Mouse (Mus musculus) hindbrain, embryonic 16.5 days (tissue): ENCODE measurements around the gene Aarsd1. TPM values are rescaled to one million over a fixed set of nuclear protein-coding genes. Genes with fewer than 3 reads are reported as not detected.

Experiments
- ATAC-seq: fragments of 200-750 bp; cut with Nextera tagmentation; 2 replicates; pipeline ENCODE4 v1.8.0; 2017; ENCODE audit warnings: moderate TSS enrichment, moderate library complexity
- H3K27ac ChIP-seq: fragments of 300-500 bp; sonication (generic); 2 replicates; pipeline ENCODE4 v1.5.1; 2014; ENCODE audit warnings: low read depth, mild to moderate bottlenecking, control low read depth, low read length, moderate library complexity
- H3K27me3 ChIP-seq: fragments of 300-500 bp; sonication (generic); replicated peaks from 2 replicates; pipeline ENCODE4 v1.6.1; 2014; ENCODE audit warnings: low read length; ENCODE audit not compliant: control insufficient read depth, insufficient read depth
- H3K36me3 ChIP-seq: fragments of 300-500 bp; sonication (generic); 2 replicates; pipeline ENCODE4 v1.6.1; 2014; ENCODE audit warnings: mild to moderate bottlenecking, low read length, moderate library complexity, mixed read lengths; ENCODE audit not compliant: control insufficient read depth, insufficient read depth
- H3K4me1 ChIP-seq: fragments of 300-500 bp; sonication (generic); 2 replicates; pipeline ENCODE4 v1.6.1; 2014; ENCODE audit warnings: low read depth, low read length; ENCODE audit not compliant: control insufficient read depth, insufficient read depth
- H3K4me2 ChIP-seq: fragments of 300-500 bp; sonication (generic); 2 replicates; pipeline ENCODE4 v1.6.1; 2014; ENCODE audit warnings: mild to moderate bottlenecking, low read length, control low read depth, moderate library complexity
- H3K4me3 ChIP-seq: fragments of 300-500 bp; sonication (generic); 2 replicates; pipeline ENCODE4 v1.5.1; 2014; ENCODE audit warnings: mild to moderate bottlenecking, low read length, control low read depth, moderate library complexity
- H3K9ac ChIP-seq: fragments of 300-500 bp; sonication (generic); 2 replicates; pipeline ENCODE4 v1.6.1; 2014; ENCODE audit warnings: low read depth, mild to moderate bottlenecking, control low read depth, low read length, moderate library complexity
- H3K9me3 ChIP-seq: fragments of 300-500 bp; sonication (generic); 2 replicates; pipeline ENCODE4 v1.6.1; 2014; ENCODE audit warnings: mild to moderate bottlenecking, low read length, moderate library complexity; ENCODE audit not compliant: control insufficient read depth
- WGBS: fragments of 180-500 bp; shearing (Covaris S2); extraction: QIAGEN DNeasy Blood & Tissue Kit; methylation state at CpG from one replicate; pipeline ENCODE4 v1.1.7; 2014; 5-methylcytosine and 5-hydroxymethylcytosine counted together
- microRNA-seq: library from miRNA; unstranded; fragments of <30 nt; microRNA quantifications from one replicate; pipeline ENCODE4, GENCODE M21; 2017
- polyA plus RNA-seq: library from polyadenylated mRNA; unstranded; fragments of >200 nt; fragmentation: Nextera tagmentation; extraction: Ambion mirVana; gene quantifications from 2 replicates; pipeline ENCODE4 v1.2.1, GENCODE M21; 2015

Aarsd1 gene
- polyA plus RNA-seq, 1 experiment from 2014 or later: 98.6 TPM

DNA sequence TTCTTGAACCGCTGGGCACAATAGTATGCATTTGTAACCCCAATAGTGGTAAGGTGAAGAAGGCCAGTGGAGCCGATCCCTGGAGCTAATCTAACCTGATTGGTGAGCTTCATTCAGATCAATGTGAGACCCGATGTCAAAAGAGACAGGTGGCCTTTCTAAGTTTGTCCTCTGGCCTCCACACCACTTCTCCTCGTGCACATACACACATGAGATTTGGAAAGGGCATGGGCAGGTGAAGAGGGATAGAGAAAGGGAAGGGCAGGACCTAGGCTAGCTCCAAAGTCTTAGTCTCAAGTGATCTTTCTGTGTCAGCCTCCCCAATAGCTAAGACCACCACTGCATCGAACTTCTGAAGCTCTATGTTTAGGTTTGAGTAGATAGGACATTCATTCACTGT, 47.3 kb downstream of the Aarsd1 start:
- H3K36me3 ChIP-seq: no peaks in the 10 kb centered on the region
- H3K4me2 ChIP-seq: no peak overlapping the region
- H3K27ac ChIP-seq: no peak overlapping the region
- ATAC-seq: no peak
- H3K4me1 ChIP-seq: no peaks in the 10 kb centered on the region
- H3K4me3 ChIP-seq: no peak overlapping the region
- H3K9me3 ChIP-seq: no peaks in the 10 kb centered on the region
- WGBS: 78% methylated on average over 5 of the region's 5 CpGs
- H3K27me3 ChIP-seq: no peaks in the 10 kb centered on the region
- no peak overlapping the region for H3K9ac ChIP-seq

DNA sequence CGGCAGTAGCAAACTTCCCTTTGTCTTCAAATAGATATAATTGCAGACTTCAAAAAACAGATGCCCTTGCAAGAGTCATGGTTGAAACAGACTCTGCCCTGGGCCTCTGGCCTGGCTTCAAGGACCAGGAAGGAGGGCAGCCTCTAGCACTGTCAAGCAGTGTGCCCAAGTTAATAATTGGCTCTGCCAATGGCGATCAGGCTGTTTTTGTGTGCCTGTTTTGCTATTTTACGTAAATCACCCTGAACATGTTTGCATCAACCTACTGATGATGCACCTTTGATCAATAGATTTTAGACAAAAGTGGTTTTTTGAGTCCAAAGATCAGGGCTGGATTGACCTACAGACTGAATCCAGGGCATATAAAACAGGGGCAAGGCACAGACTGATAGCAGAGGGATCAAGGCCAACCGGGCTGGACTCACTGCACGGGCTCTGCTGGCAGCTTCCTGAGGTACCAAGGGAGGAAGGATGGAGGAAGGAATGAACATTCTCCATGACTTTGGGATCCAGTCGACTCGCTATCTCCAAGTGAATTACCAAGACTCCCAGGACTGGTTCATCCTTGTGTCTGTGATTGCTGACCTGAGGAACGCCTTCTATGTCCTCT, 50.0 kb downstream of the Aarsd1 start, which contains the start of gene G6pc:
Gene G6pc, plus strand, starts transcription at position 236 of the 610 bp plus-strand sequence.
- no peak within 1 kb of the TSS for H3K27ac ChIP-seq
- H3K4me2 ChIP-seq: no peak within 1 kb of the TSS
- H3K9me3 ChIP-seq: no peaks in the 10 kb centered on the region
- no peaks in the 10 kb centered on the region for H3K4me1 ChIP-seq
- H3K4me3 ChIP-seq: no peak within 1 kb of the TSS
- no peak within 1 kb of the TSS for H3K9ac ChIP-seq
- WGBS: 89% methylated on average over 8 of the region's 8 CpGs
- no peaks in the 10 kb centered on the region for H3K36me3 ChIP-seq
- H3K27me3 ChIP-seq: no peaks in the 10 kb centered on the region
- no peak for ATAC-seq

DNA sequence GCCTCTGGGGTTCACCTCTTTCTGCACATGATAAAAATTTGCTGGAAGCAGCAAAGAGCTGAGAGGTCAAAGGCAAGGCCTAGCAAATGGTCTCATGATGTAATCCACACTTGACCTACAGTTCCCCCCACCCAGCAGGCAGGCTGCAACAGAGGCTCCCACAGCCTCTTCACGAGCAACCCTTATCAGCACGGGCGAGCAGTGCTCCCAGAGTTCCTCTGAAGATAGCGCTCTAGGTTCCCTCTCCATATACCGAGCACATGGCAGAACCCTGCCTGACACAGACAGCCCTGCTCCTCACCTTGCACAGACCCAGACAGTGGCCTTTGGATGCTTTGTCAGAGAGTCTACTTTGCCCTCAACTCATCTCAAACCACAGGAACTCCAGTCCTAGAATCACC, 52.9 kb downstream of the Aarsd1 start:
- 86% methylated on average over 5 of the region's 5 CpGs for WGBS

DNA sequence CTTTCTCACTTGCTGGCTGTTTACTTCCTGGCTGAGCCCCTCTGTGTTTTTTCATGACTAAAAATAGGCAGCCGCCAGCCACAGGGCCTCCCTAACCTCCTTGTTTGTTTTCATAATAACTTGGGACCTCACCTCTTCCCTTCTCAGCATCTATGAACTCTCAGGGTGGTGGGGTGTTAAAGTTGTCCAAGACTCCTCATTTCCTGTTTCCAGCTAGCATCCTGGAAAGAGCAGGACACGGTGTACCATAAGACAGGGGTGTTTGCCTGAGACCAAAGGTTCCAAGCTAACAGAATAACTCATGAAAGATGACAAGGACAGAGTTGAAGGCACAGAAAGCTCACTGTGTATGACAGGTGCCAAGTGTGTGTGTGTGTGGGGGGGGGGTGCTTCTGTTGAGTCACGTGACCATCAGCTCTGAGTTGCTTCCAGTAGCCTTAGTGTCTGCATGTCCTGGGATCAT, 56.7 kb downstream of the Aarsd1 start:
- no peak overlapping the region for H3K27ac ChIP-seq
- no peak overlapping the region for H3K4me3 ChIP-seq
- no peaks in the 10 kb centered on the region for H3K36me3 ChIP-seq
- H3K4me1 ChIP-seq: no peaks in the 10 kb centered on the region
- H3K4me2 ChIP-seq: no peak overlapping the region
- ATAC-seq: no peak
- WGBS: 76% methylated on average over 3 of the region's 3 CpGs
- no peaks in the 10 kb centered on the region for H3K27me3 ChIP-seq
- no peaks in the 10 kb centered on the region for H3K9me3 ChIP-seq
- no peak overlapping the region for H3K9ac ChIP-seq

More for the DNA sequence above, 52.9 kb downstream of the Aarsd1 start:
- Histone ChIP-seq H3K9ac (no peak overlapping the region), H3K27me3 (no peaks in the 10 kb centered on the region), H3K4me3 (no peak overlapping the region), H3K9me3 (no peaks in the 10 kb centered on the region), H3K4me2 (no peak overlapping the region), H3K27ac (no peak overlapping the region), H3K4me1 (no peaks in the 10 kb centered on the region), H3K36me3 (no peaks in the 10 kb centered on the region)
- ATAC-seq: no peak

DNA sequence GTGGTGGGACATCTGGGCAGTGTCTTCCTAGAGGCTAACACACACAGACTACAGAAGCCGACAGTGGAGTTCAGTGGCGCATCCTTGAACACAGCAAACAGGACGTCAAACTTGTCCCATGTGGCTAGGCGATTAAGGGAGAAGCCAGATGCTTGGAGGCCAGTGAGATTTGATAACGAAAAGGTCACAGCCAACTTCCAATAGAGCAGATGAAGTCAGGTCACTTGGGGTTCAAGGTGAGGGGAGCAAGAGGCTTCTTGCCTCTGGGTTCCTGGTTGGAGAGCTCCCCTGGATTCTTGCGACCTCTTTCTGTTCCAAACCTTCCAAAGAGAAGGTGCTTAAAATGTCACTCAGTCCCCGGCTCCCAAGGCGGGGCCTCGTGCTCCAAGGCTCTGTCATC, 57.6 kb downstream of the Aarsd1 start:
- no peaks in the 10 kb centered on the region for H3K9me3 ChIP-seq
- 79% methylated on average over 9 of the region's 9 CpGs for WGBS
- no peak for ATAC-seq
- no peak overlapping the region for H3K27ac ChIP-seq
- H3K27me3 ChIP-seq: no peaks in the 10 kb centered on the region
- H3K4me1 ChIP-seq: no peaks in the 10 kb centered on the region
- H3K36me3 ChIP-seq: no peaks in the 10 kb centered on the region
- H3K9ac ChIP-seq: no peak overlapping the region
- H3K4me3 ChIP-seq: no peak overlapping the region
- no peak overlapping the region for H3K4me2 ChIP-seq

DNA sequence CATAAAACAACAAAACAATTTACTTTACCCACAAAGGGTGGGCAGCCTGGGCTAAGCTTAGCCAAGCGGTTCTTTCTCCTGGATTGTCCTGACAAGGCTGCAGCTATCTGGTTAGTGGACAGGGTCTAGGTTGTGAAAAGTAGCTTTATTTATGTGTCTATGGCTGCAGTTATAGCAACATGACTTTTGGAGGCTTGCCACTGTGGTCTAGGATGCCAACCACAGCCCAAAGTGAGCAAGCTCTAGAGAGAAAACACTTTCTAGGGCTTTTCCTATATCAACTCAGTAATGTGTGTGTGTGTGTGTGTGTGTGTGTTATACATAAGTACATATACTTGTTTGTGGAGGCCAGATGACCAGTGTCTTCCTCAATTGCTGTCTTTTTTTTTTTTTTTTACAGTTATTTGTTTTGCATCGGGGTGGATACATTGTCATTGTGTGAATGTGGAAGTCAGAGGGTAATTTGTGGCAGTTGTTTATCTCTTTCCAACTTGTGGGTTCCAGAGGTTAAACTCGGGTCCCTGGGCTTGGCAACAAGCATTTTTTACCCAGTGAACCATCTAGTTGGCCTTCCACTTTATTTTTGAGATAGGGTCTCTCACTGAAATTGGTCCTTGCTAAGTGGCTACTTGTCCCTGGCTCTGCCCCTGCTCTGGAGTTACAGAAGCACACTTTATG, 59.8 kb downstream of the Aarsd1 start:
- no peak for ATAC-seq
- Histone ChIP-seq H3K9me3 (no peaks in the 10 kb centered on the region), H3K36me3 (no peaks in the 10 kb centered on the region), H3K9ac (no peak overlapping the region), H3K4me2 (no peak overlapping the region), H3K4me1 (no peaks in the 10 kb centered on the region), H3K4me3 (no peak overlapping the region), H3K27me3 (no peaks in the 10 kb centered on the region), H3K27ac (no peak overlapping the region)
- WGBS: 84% methylated on average over 3 of the region's 3 CpGs

Small RNA genes within 50 kb of the gene (microRNA-seq; reads per million reads assigned to microRNA genes)
- gene Mir6929: not detected

Other genes with a start within 250 kb of the Aarsd1 start
- 8.7 and 11.2 TPM in 2 replicates for gene Cntnap1, start 247.1 kb downstream of the Aarsd1 start, polyA plus RNA-seq
- gene Plekhh3, start 246.3 kb downstream of the Aarsd1 start, polyA plus RNA-seq: 9.3 and 9.5 TPM in 2 replicates
- 0.32 and 0.60 TPM in 2 replicates for gene Ccr10, start 242.2 kb downstream of the Aarsd1 start, polyA plus RNA-seq
- gene Ezh1, start 191.2 kb downstream of the Aarsd1 start, polyA plus RNA-seq: 30.0 and 32.4 TPM in 2 replicates
- gene Ramp2, start 171.6 kb downstream of the Aarsd1 start, polyA plus RNA-seq: 100 and 108 TPM in 2 replicates
- gene Vps25, start 163.9 kb downstream of the Aarsd1 start, polyA plus RNA-seq: 128 and 131 TPM in 2 replicates
- 7.2 and 7.3 TPM in 2 replicates for gene Wnk4, start 157.0 kb downstream of the Aarsd1 start, polyA plus RNA-seq
- 0.83 and 1.0 TPM in 2 replicates for gene Cntd1, start 138.6 kb downstream of the Aarsd1 start, polyA plus RNA-seq
- 226 and 232 TPM in 2 replicates for gene Coa3, start 138.5 kb downstream of the Aarsd1 start, polyA plus RNA-seq
- gene Becn1, start 115.3 kb downstream of the Aarsd1 start, polyA plus RNA-seq: 175 and 182 TPM in 2 replicates
- 106 and 117 TPM in 2 replicates for gene Psme3, start 101.4 kb downstream of the Aarsd1 start, polyA plus RNA-seq
- 0.93 and 2.1 TPM in 2 replicates for gene Aoc2, start 92.6 kb downstream of the Aarsd1 start, polyA plus RNA-seq
- 0.15 and 0.29 TPM in 2 replicates for gene Aoc3, start 87.0 kb downstream of the Aarsd1 start, polyA plus RNA-seq
- not detected in 2 replicates for gene G6pc, start 50.1 kb downstream of the Aarsd1 start, polyA plus RNA-seq
- 8.1 and 9.5 TPM in 2 replicates for gene Gm27029, start 7.2 kb upstream of the Aarsd1 start, polyA plus RNA-seq
- 30.7 and 33.6 TPM in 2 replicates for gene Rundc1, start 7.5 kb upstream of the Aarsd1 start, polyA plus RNA-seq
- gene Ptges3l, start 7.7 kb upstream of the Aarsd1 start, polyA plus RNA-seq: 3.1 and 3.9 TPM in 2 replicates
- 204 and 207 TPM in 2 replicates for gene Rpl27, start 24.7 kb upstream of the Aarsd1 start, polyA plus RNA-seq
- 3.9 and 4.8 TPM in 2 replicates for gene Ifi35, start 30.8 kb upstream of the Aarsd1 start, polyA plus RNA-seq
- gene Rnd2, start 47.4 kb upstream of the Aarsd1 start, polyA plus RNA-seq: 83.2 and 90.6 TPM in 2 replicates
- 125 and 134 TPM in 2 replicates for gene Vat1, start 48.6 kb upstream of the Aarsd1 start, polyA plus RNA-seq
- 2.0 and 3.0 TPM in 2 replicates for gene Brca1, start 134.3 kb upstream of the Aarsd1 start, polyA plus RNA-seq
- 80.5 and 93.2 TPM in 2 replicates for gene Nbr1, start 134.5 kb upstream of the Aarsd1 start, polyA plus RNA-seq
- 4.4 and 4.9 TPM in 2 replicates for gene Tmem106a, start 164.6 kb upstream of the Aarsd1 start, polyA plus RNA-seq
- gene Gm11634, start 181.6 kb upstream of the Aarsd1 start, polyA plus RNA-seq: not detected in 2 replicates
- 17.2 and 21.7 TPM in 2 replicates for gene Rdm1, start 209.6 kb upstream of the Aarsd1 start, polyA plus RNA-seq
- gene Arl4d, start 247.9 kb upstream of the Aarsd1 start, polyA plus RNA-seq: 7.6 and 7.7 TPM in 2 replicates